Mouse (Mus musculus) kidney, embryonic 14.5 days (tissue): ENCODE data around the gene Trmt61a. TPM values are rescaled to one million over a fixed set of nuclear protein-coding genes. Genes with fewer than 3 reads are reported as not detected.

Source experiments
- ATAC-seq: fragments of 200-750 bp; cut with Nextera tagmentation; 2 replicates; pipeline ENCODE4 v1.8.0; 2017; ENCODE audit warnings: moderate number of reproducible peaks, mild to moderate bottlenecking, moderate TSS enrichment, moderate library complexity; ENCODE audit not compliant: low FRiP score, low TSS enrichment
- H3K27ac ChIP-seq: fragments of 300-500 bp; sonication (generic); 2 replicates; pipeline ENCODE4 v1.5.1; 2014; ENCODE audit warnings: low read depth, mild to moderate bottlenecking, low read length, moderate library complexity, mixed read lengths
- H3K27me3 ChIP-seq: fragments of 300-500 bp; sonication (generic); 2 replicates; pipeline ENCODE4 v1.6.1; 2014; ENCODE audit warnings: mild to moderate bottlenecking, low read length; ENCODE audit not compliant: control insufficient read depth, insufficient read depth
- H3K36me3 ChIP-seq: fragments of 300-500 bp; sonication (generic); 2 replicates; pipeline ENCODE4 v1.6.1; 2014; ENCODE audit warnings: low read length, mixed read lengths; ENCODE audit not compliant: control insufficient read depth, insufficient read depth
- H3K4me1 ChIP-seq: fragments of 300-500 bp; sonication (generic); 2 replicates; pipeline ENCODE4 v1.6.1; 2014; ENCODE audit warnings: low read length, mixed read lengths; ENCODE audit not compliant: control insufficient read depth, insufficient read depth
- H3K4me2 ChIP-seq: fragments of 300-500 bp; sonication (generic); replicated peaks from 2 replicates; pipeline ENCODE4 v1.6.1; 2014; ENCODE audit warnings: low read depth, mild to moderate bottlenecking, low read length
- H3K4me3 ChIP-seq: fragments of 300-500 bp; sonication (generic); 2 replicates; pipeline ENCODE4 v1.5.1; 2014; ENCODE audit warnings: mild to moderate bottlenecking, low read length
- H3K9ac ChIP-seq: fragments of 300-500 bp; sonication (generic); 2 replicates; pipeline ENCODE4 v1.6.1; 2014; ENCODE audit warnings: low read depth, mild to moderate bottlenecking, low read length, moderate library complexity
- H3K9me3 ChIP-seq: fragments of 300-500 bp; sonication (generic); 2 replicates; pipeline ENCODE4 v1.6.1; 2016; ENCODE audit warnings: low read length; ENCODE audit not compliant: control insufficient read depth
- WGBS: fragments of 180-500 bp; shearing (Covaris S2); extraction: QIAGEN DNeasy Blood & Tissue Kit; methylation state at CpG from one replicate; pipeline ENCODE4 v1.1.7; 2014; 5-methylcytosine and 5-hydroxymethylcytosine counted together
- polyA plus RNA-seq: library from polyadenylated mRNA; unstranded; fragments of >200 nt; fragmentation: Nextera tagmentation; extraction: Ambion mirVana; gene quantifications from 2 replicates; pipeline ENCODE4 v1.2.1, GENCODE M21; 2014

Gene Trmt61a
- polyA plus RNA-seq, 1 experiment from 2014 or later = 6.7 TPM

DNA sequence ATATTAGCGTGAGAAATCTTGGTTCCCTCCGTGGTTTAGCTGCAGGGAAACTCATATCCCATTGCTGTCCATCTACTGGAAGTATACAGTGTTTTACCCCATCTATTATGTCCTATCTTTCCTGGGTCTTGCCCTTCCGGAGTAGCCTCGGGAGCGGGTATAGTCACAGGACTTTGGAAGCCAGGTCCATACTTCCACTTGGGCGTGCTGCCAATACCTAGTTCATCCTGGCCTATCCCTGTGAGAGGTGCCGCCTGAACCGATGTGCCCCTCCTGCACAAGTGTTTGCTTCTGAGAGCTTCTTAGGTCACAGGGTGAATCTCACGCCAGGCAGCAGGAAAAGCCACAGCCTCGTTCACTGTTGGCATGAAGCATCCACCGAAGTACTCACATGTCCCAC, 11.5 kb downstream of the Trmt61a start:
- Histone ChIP-seq H3K9ac (no peak overlapping the region), H3K4me1 (peaks cover 29% of the 10 kb centered on the region), H3K36me3 (no peaks in the 10 kb centered on the region), H3K4me3 (no peak overlapping the region), H3K4me2 (no peak overlapping the region), H3K9me3 (no peaks in the 10 kb centered on the region), H3K27me3 (no peaks in the 10 kb centered on the region), H3K27ac (no peak overlapping the region)
- WGBS = 86% methylated on average over 11 of the region's 11 CpGs
- no peak for ATAC-seq

DNA sequence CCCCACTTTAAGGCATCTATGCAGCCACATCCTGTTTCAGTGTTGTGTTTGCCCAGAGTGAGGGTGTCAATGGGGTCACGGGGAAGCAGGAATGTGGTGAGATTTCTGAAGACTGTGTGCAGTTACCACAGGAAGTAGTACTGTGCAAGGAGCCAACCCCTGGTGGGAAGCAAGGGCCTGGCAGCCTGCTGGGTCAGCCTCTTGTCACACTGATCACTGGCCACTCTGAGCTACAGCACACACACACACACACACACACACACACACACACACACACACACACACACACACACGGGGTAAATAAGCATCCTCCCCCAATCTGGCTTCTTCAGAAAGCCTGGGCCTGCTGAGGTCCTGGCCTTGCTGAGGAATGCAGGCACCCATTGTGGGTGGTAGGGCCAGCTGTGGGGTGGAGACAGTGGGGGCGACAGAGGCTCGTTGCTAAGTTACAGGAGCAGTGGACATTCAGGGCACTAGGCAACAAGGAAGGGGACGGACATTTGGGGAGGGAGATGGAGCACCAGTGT, 13.5 kb downstream of the Trmt61a start:
- 25% methylated on average over 5 of the region's 5 CpGs for WGBS
- no peak for ATAC-seq
- no peak overlapping the region for H3K27ac ChIP-seq
- H3K4me1 ChIP-seq = peaks cover 36% of the 10 kb centered on the region
- H3K9ac ChIP-seq = no peak overlapping the region
- no peaks in the 10 kb centered on the region for H3K9me3 ChIP-seq
- no peak overlapping the region for H3K4me2 ChIP-seq
- no peak overlapping the region for H3K4me3 ChIP-seq
- no peaks in the 10 kb centered on the region for H3K36me3 ChIP-seq
- no peaks in the 10 kb centered on the region for H3K27me3 ChIP-seq

DNA sequence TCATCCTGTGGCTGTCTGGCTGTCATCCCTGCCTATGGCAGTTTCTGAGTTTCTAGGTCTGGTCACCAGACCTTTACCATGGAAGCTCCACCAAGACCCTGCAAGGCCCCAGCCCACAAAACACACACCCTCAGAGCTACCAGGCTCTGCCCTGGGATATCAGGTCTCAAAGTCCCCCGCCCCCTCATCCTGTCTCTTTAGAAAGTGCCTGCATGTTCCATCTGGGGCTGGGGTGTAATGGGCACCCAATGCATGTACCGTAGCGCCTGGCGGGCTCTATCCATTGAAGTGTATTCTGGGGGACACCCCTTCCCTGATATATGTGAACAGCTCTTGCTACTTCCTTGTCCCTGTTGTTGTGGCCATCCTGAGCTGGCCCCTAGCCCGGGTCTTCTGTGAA, 15.0 kb downstream of the Trmt61a start:
- Histone ChIP-seq H3K36me3 (no peaks in the 10 kb centered on the region), H3K4me3 (no peak overlapping the region), H3K27ac (peak overlapping the region; percentile 79; the same call in 1 of the 2 replicates), H3K27me3 (no peaks in the 10 kb centered on the region), H3K4me2 (no peak overlapping the region), H3K4me1 (peaks cover 30% of the 10 kb centered on the region), H3K9me3 (no peaks in the 10 kb centered on the region), H3K9ac (no peak overlapping the region)
- 77% methylated on average over 5 of the region's 5 CpGs for WGBS
- no peak; the same call in 1 of the 2 replicates for ATAC-seq

DNA sequence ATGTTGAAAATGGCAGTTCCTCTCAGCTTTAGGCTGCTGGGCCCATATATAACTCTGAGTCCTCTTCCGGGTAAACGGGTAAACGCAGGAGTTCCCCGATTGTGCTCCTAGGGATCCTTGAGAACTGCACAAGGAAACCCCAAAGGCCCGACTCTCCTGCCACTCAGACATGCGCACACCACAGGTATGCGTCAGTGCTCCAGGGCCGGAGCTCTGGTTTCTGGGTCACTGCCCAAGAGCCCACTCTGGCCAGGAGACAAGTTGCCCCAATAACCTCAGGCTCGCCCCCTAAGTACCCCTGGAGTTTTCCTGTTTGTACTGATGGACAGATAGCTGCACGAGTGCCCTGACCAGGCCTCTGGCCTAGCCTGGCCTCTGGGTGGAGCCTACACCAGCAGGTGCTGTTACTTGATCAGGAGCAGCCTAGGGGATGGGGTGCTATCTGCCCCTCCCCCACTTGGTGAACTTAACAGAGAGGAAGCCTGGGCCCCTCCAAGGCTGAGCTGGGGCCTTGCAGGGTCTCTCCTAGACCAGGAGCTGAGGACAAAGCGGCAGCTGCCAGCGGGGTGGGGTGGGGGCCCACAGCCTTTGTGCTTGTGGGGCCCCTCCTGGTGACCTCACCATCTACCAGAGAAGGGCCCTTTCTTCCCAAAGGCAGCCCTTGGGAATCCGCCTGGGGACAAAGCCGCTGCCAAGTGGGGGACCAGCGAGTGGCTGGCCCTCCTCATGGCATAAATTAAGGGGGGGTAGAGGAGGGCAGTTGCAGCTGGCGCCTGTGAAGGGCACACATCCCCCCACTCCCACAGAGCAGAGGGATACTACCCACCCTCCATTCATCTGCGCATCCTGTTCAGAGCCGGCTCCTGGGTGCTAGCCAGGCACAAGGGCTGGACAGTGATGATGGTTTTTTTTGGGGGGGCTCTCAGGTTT, 15.7 kb downstream of the Trmt61a start:
- WGBS = 23% methylated on average over 18 of the region's 18 CpGs
- H3K9me3 ChIP-seq = no peaks in the 10 kb centered on the region
- H3K4me2 ChIP-seq = no peak overlapping the region; the same call in 1 of the 2 replicates
- ATAC-seq = peak; percentile 63
- peaks cover 27% of the 10 kb centered on the region for H3K4me1 ChIP-seq
- no peaks in the 10 kb centered on the region for H3K27me3 ChIP-seq
- H3K27ac ChIP-seq = peak overlapping the region; percentile 79; the same call in 1 of the 2 replicates
- H3K36me3 ChIP-seq = no peaks in the 10 kb centered on the region
- H3K4me3 ChIP-seq = no peak overlapping the region
- peak overlapping the region; percentile 18; the same call in 1 of the 2 replicates for H3K9ac ChIP-seq

DNA sequence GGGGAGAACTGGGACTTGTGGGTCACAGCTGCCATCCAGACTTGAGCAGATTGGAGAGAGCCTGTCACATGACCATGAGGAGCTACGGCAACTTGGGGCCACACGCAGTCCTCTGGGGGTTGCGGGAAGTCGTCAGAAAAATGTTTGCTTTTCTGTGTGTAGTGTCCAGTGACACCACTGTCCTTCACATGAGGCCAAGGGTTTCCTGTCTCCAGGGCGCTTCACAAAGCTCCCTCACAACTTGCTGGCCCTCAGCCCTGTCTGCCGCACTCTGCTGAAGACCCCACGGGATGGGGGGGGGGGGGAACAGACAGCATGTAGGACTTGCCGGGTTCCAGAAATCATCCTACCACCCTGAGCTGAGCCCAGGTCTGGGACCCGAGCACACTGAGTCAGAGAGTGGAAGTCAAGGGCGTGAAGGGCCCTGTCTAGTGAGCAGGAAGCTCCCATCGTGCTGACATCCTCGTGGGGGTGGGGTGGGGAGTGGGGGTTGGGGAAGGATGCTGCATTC, 16.4 kb downstream of the Trmt61a start:
- no peak overlapping the region for H3K4me3 ChIP-seq
- ATAC-seq = peak; percentile 14; the same call in 1 of the 2 replicates
- H3K36me3 ChIP-seq = no peaks in the 10 kb centered on the region
- H3K4me1 ChIP-seq = peaks cover 27% of the 10 kb centered on the region
- peak overlapping the region; percentile 18; the same call in 1 of the 2 replicates for H3K9ac ChIP-seq
- no peak overlapping the region; the same call in 1 of the 2 replicates for H3K4me2 ChIP-seq
- no peaks in the 10 kb centered on the region for H3K9me3 ChIP-seq
- peak overlapping the region; percentile 79; the same call in 1 of the 2 replicates for H3K27ac ChIP-seq
- 11% methylated on average over 12 of the region's 12 CpGs for WGBS
- no peaks in the 10 kb centered on the region for H3K27me3 ChIP-seq

DNA sequence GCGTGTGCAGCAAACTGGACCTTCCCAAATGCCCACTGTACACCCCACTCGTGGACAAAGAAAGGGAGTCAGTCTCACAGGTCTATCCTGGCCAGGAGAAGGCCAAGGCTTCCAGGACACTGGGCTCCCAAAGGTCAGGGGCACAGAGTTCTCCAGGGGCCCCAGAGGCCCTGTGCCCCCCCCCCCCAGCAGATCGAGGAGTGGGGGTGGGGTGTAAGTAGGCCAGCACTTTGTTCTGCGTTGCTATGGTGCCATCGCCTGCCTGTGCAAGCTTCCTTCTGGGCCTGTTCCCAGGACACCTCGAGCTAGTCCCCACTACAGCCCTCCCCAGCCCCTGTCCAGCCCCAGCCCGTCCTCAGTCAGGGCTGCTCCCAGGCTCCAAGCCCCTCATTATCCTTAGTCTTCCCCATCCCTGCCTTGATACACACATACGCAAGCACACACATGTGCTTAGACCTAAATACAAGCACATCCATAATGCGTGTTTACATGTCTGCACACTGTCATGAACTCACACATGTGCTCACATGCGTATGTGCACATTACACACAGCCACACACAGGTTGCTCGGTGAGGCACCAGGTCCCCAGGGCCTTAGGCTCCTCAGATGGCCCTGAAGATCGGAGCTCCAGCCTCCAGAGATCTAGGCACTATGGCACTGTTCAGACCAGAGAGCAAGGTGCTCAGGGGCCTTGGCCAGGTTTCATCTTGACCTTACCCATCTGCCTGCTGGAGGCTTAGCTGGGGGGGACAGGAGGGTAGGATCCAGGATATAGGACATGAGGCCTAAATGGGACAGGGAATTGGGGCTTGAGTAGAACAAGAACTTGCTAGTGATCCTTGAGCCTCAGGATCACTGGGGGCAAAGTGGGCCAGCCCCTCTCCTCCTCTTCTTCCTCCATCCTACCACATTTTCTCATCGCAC, 17.2 kb downstream of the Trmt61a start:
- ATAC-seq = 0 out of 2 replicates have a peak, but pooled peaks have one; percentile 10

DNA sequence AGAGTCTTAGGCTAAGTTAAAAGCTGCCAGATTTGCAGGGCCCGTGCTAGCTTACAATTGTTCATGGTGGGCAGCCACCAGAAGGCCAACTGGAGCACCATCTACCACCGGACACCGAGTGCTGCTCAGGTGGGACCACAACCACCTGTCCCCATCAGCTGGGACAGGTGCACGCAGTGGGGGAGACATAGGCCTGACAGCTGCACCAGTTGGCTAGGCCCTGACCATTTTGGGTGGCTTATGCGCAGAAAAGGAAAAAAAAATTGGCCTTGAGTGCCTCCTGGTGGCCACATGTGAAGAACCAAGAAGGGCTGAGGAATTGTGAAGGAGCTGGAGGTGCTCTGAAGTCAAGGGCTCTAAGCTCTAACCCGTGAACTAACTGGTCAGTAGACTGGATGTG, 18.3 kb downstream of the Trmt61a start:
- no peaks in the 10 kb centered on the region for H3K27me3 ChIP-seq
- no peak overlapping the region for H3K27ac ChIP-seq
- H3K9ac ChIP-seq = no peak overlapping the region
- no peaks in the 10 kb centered on the region for H3K9me3 ChIP-seq
- 31% methylated on average over 6 of the region's 6 CpGs for WGBS
- ATAC-seq = peak; percentile 14; the same call in 1 of the 2 replicates
- no peaks in the 10 kb centered on the region for H3K36me3 ChIP-seq
- peaks cover 26% of the 10 kb centered on the region for H3K4me1 ChIP-seq
- H3K4me2 ChIP-seq = no peak overlapping the region
- no peak overlapping the region for H3K4me3 ChIP-seq

More for the DNA sequence above, 17.2 kb downstream of the Trmt61a start:
- Histone ChIP-seq H3K27me3 (no peaks in the 10 kb centered on the region), H3K36me3 (no peaks in the 10 kb centered on the region), H3K4me3 (no peak overlapping the region), H3K27ac (0 out of 2 replicates have a peak overlapping the region, but pooled peaks have one; percentile 79), H3K9ac (no peak overlapping the region), H3K4me1 (peaks cover 27% of the 10 kb centered on the region), H3K9me3 (no peaks in the 10 kb centered on the region), H3K4me2 (no peak overlapping the region)
- WGBS = 60% methylated on average over 13 of the region's 13 CpGs

DNA sequence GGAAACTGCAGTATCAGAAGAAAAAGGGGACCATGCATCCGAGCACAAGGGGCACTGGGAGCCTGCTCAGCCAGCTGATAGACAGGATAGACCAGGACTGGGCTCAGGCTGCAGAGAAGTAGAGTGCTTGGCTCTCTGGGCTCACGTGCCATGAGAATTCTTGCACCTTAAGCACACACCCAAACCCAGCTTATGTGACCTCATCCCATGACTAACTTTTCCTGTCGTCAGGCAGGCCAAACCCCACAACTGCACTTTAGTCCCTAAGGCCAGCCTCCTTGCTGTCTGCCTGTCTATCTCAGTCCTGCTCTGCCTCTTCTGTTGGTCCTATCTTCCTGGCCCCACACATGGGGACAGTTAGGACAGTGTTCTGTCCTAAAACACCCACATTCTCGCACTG, 19.8 kb downstream of the Trmt61a start:
- Histone ChIP-seq H3K36me3 (no peaks in the 10 kb centered on the region), H3K27me3 (no peaks in the 10 kb centered on the region), H3K4me1 (peaks cover 23% of the 10 kb centered on the region), H3K4me2 (no peak overlapping the region), H3K9me3 (no peaks in the 10 kb centered on the region), H3K4me3 (no peak overlapping the region), H3K9ac (no peak overlapping the region), H3K27ac (no peak overlapping the region)
- ATAC-seq = no peak
- WGBS = 60% methylated on average over 4 of the region's 4 CpGs
